Mouse (Mus musculus): ENCODE data around the gene Vmn2r92.
"Not testable (repeated sequence)": the region's sequence is repeated elsewhere in the genome, so short reads cannot be mapped to it uniquely, and the experiment has no call there.

Vmn2r92 gene

GRCm38 (mm10) chr17:18151587-18151986 is at the start of gene Vmn2r92:
TSS of gene Vmn2r92 (plus strand) at chr17:18151887.
- not testable (repeated sequence) for DNase-seq

- DNase-seq: not testable (repeated sequence)
Measured at GRCm38 (mm10) chr17:18102265-18102664, 49.4 kb upstream of the Vmn2r92 start.

GRCm38 (mm10) chr17:18161194-18161593 is 9.5 kb downstream of the Vmn2r92 start:
- DNase-seq: not testable (repeated sequence)

GRCm38 (mm10) chr17:18189732-18190131 is 38.0 kb downstream of the Vmn2r92 start:
- no peak for DNase-seq

- no peak for DNase-seq
Measured at GRCm38 (mm10) chr17:18221300-18221699, 69.6 kb downstream of the Vmn2r92 start.

GRCm38 (mm10) chr17:18231996-18232395 is 80.3 kb downstream of the Vmn2r92 start:
- DNase-seq: no peak

GRCm38 (mm10) chr17:18236931-18237330 is 85.2 kb downstream of the Vmn2r92 start:
- no peak for DNase-seq
